Mouse (Mus musculus): ENCODE measurements around the gene Spocd1. TPM values are rescaled to one million over a fixed set of nuclear protein-coding genes. Genes with fewer than 3 reads are reported as not detected.

Gene Spocd1
- polyA plus RNA-seq, 1 experiment from 2014 or later = not detected

DNA sequence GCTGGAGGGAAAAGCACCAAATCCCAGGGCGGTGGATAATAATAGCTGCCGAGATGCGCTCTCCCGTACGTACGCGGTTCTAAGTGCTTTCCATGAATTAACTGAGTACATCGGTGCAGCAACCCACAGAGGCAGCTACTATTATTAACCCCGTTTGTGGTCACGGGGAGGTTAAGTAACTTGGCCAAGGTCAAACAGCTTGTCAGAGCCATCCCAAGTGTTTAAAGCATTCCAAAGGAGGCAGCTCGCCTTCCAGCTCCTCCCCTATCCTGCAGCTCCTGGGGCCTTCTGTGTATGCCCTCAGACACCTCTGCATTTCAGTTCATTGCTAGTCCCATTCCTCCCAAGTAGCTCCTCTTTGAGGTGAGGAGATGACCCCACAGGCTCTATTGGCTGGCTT, 36.2 kb downstream of the Spocd1 start:
- Histone ChIP-seq H3K4me1 (peaks cover 63% of the 10 kb centered on the region), H3K9me3 (no peaks in the 10 kb centered on the region), H3K4me3 (replicated peaks) (no peak overlapping the region), H3K27me3 (peaks cover 14% of the 10 kb centered on the region), H3K36me3 (replicated peaks) (no peaks in the 10 kb centered on the region), H3K27ac (0 out of 2 replicates have a peak overlapping the region, but pooled peaks have one; percentile 82), H3K9ac (no peak overlapping the region), H3K4me2 (no peak overlapping the region)
- ATAC-seq (ENCODE audit: low FRiP score) = no peak
- WGBS = 66% methylated on average over 11 of the region's 11 CpGs

DNA sequence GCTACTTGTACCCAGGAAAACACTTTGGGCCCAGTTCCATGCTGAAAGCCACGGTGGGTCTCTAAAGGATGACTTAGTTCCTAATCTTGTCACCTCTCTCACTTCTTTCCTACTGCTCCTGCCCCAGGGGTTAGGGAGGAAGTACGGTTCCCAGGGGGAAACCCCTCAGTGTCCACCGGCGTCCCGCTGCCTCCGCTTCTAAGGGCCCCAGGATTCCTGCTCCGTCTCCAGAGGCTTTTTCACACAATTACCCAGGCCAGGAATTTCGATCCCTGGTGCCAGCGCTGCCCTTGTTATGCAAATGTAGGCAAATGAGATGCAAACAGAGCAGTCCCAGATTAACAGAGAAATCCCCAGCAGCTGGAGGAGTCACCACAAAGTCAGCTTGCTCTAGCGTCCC, 37.2 kb downstream of the Spocd1 start:
- H3K27ac ChIP-seq = peak overlapping the region; percentile 82
- 4% methylated on average over 10 of the region's 10 CpGs for WGBS

DNA sequence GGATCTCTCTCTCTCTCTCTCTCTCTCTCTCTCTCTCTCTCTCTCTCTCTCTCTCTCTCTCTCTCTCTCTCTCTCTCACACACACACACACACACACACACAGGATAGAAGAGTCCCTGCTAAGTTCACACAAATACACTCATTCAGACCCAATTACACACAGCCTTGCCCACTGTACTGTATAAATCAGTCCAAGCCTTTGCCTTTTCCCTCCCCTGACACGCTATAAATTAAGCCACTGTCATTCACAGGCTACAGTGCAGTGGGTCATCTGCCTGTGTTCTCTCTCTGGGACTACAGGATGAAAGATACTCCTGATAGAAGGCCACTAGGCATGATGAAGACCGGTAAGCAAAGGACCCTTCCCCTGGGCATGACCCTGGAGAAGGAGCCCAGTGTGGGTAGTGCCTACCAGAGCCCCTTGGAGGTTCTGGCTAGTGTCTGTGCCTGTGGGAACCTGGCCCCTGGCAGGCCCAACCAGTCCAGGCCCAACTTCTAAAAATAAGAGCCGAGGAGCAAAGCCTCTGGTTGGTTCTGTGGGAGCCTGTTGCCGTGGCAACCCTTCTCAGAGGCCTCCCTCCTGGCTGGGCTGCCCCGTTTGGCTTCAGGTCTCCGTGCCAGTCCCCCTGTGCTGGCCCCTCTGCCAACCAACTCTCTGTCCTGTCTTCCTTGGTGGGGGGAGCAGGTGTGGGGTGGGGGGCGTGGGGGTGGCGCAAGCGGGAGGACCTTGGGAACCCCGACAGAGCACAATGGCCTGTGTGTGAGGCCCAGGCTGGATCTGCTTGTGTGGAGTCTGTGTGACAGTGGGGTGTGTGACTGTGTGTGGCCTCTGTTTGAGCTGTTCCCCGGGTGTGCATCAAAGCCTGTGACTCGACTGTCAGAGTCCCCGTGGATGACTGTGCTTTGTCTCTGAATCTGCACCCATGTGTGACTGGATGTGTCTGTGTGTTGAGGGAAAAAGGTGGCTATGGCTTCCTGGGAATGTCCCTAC, 38.3 kb downstream of the Spocd1 start:
- no peaks in the 10 kb centered on the region for H3K36me3 ChIP-seq (replicated peaks)
- peak overlapping the region; percentile 82 for H3K27ac ChIP-seq
- peak overlapping the region; percentile 45 for H3K4me2 ChIP-seq
- peaks cover 16% of the 10 kb centered on the region for H3K27me3 ChIP-seq
- H3K4me1 ChIP-seq = peaks cover 59% of the 10 kb centered on the region
- H3K9me3 ChIP-seq = no peaks in the 10 kb centered on the region
- H3K4me3 ChIP-seq (replicated peaks) = 0 out of 2 replicates have a peak overlapping the region, but pooled peaks have one; percentile 7
- peak; percentile 79 for ATAC-seq (ENCODE audit: low FRiP score)
- WGBS = 22% methylated on average over 13 of the region's 13 CpGs
- H3K9ac ChIP-seq = peak overlapping the region; percentile 2

More for the DNA sequence above, 37.2 kb downstream of the Spocd1 start:
- Histone ChIP-seq H3K9ac (no peak overlapping the region), H3K4me1 (peaks cover 57% of the 10 kb centered on the region), H3K4me3 (replicated peaks) (no peak overlapping the region), H3K36me3 (replicated peaks) (no peaks in the 10 kb centered on the region), H3K4me2 (peak overlapping the region; percentile 40), H3K27me3 (peaks cover 14% of the 10 kb centered on the region), H3K9me3 (no peaks in the 10 kb centered on the region)
- ATAC-seq (ENCODE audit: low FRiP score) = peak; percentile 34; the same call in 1 of the 2 replicates

DNA sequence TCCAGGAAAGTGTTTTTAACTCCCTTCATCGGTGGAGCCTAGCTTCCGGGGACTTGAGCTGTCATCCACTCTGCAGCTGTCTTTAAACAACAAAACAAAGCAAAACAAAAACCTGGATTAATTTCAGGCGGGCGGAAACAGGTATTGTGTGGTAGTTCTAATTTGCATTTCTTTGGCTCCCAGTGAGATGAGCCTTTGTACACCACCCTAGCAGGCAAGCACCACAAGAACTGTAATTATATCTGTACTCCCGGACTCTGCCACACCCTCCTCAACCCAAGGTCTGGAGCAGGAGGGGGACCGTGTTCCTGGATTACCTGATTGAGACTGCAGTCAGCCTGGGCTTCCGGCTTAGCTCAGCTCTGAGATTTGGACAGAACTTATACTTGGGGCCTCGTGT, 41.1 kb downstream of the Spocd1 start:
- H3K9me3 ChIP-seq = no peaks in the 10 kb centered on the region
- peaks cover 43% of the 10 kb centered on the region for H3K27me3 ChIP-seq
- no peak overlapping the region for H3K9ac ChIP-seq
- H3K36me3 ChIP-seq (replicated peaks) = no peaks in the 10 kb centered on the region
- 13% methylated on average over 8 of the region's 8 CpGs for WGBS
- H3K4me2 ChIP-seq = no peak overlapping the region
- no peak for ATAC-seq (ENCODE audit: low FRiP score)
- H3K4me1 ChIP-seq = peaks cover 60% of the 10 kb centered on the region
- H3K4me3 ChIP-seq (replicated peaks) = no peak overlapping the region
- peak overlapping the region; percentile 3; the same call in 1 of the 2 replicates for H3K27ac ChIP-seq

DNA sequence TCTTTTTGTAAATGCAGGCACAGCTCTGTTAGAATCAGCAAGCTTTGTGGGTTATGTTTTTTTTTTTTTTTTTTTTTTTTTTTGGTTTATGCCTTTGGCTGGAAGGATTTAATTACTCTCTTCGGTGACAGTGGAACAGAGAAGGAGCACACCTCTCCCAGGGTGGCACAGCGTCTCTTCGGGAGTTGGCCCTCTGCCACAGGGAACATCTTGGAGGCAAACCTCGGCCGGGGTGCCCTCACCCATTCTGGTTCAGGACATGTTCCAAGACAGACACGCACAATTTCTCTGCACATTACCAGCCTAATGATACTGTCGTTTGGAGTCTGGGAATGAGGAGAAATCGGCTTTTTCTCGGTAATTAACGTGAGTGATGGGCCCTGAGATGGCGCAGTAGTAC, 41.8 kb downstream of the Spocd1 start:
- Histone ChIP-seq H3K9ac (no peak overlapping the region), H3K36me3 (replicated peaks) (no peaks in the 10 kb centered on the region), H3K27me3 (peaks cover 50% of the 10 kb centered on the region), H3K9me3 (no peaks in the 10 kb centered on the region), H3K4me2 (no peak overlapping the region), H3K4me1 (peaks cover 53% of the 10 kb centered on the region), H3K4me3 (replicated peaks) (no peak overlapping the region), H3K27ac (no peak overlapping the region)
- 83% methylated on average over 11 of the region's 11 CpGs for WGBS
- no peak for ATAC-seq (ENCODE audit: low FRiP score)

DNA sequence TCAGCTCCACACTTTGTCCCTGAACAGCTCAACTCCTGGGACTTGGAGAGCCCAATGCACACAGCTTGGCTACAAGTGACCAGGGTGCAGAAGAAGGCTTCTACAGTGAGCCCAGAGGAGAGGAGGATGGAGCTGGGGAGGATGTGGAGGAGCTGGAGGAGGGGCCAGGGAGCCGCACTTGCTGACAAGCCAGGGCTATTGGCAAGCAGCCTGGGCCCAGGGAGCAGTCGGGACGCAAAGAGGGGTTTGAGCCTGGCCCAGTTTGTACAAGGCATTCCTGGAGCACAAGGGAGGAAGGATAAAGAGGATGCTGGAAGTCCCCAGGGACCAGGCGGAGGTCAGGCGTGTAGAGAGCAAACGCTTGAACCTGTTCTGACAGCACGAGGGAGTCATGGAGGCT, 42.9 kb downstream of the Spocd1 start:
- Histone ChIP-seq H3K4me3 (replicated peaks) (no peak overlapping the region), H3K4me2 (no peak overlapping the region), H3K36me3 (replicated peaks) (no peaks in the 10 kb centered on the region), H3K9me3 (no peaks in the 10 kb centered on the region), H3K9ac (no peak overlapping the region), H3K4me1 (peaks cover 42% of the 10 kb centered on the region), H3K27me3 (peaks cover 58% of the 10 kb centered on the region), H3K27ac (no peak overlapping the region)
- no peak for ATAC-seq (ENCODE audit: low FRiP score)
- WGBS = 45% methylated on average over 7 of the region's 7 CpGs

DNA sequence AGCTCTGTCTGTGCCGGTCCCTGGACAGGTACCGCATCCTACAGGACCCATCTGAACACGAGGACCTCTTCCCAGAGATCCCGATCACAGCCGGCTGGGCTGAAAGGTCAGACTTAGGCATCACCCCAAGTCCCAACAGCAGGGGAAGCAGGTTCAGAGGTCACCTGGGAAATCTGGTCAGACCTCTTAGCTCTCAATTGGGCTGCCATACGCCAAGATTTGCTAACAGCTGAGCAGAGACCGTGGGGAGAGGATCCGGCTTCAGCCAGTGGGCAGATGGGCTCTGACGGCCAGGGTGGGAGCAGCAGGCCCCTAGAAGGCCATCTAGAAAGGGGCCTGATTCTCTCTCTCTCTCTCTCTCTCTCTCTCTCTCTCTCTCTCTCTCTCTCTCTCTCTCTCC, 45.2 kb downstream of the Spocd1 start:
- peaks cover 71% of the 10 kb centered on the region for H3K27me3 ChIP-seq
- 66% methylated on average over 9 of the region's 9 CpGs for WGBS
- H3K9ac ChIP-seq = no peak overlapping the region
- no peak overlapping the region for H3K4me3 ChIP-seq (replicated peaks)
- ATAC-seq (ENCODE audit: low FRiP score) = no peak
- no peaks in the 10 kb centered on the region for H3K9me3 ChIP-seq
- no peak overlapping the region for H3K27ac ChIP-seq
- H3K36me3 ChIP-seq (replicated peaks) = no peaks in the 10 kb centered on the region
- H3K4me1 ChIP-seq = peaks cover 39% of the 10 kb centered on the region
- H3K4me2 ChIP-seq = no peak overlapping the region

DNA sequence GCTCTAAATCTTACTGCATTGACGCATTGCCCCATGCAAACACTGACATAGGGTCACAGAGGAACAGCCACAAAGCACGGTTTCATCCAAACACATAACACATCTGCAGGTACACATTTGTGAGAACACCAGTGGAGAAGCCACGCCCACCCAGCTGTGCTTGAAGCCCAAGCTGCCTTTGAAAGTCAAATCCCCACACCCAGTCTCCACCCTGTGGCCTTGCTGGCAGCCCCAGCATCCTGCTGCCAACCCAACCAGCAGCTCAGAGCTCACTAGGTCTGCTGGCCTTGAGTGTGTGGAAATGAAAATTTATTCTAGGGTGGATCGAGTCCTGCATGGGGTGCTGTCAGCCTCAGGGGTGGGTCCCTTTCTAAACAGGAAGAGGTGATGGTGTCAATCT, 48.2 kb downstream of the Spocd1 start:
- Histone ChIP-seq H3K4me1 (peaks cover 35% of the 10 kb centered on the region), H3K9ac (no peak overlapping the region), H3K9me3 (no peaks in the 10 kb centered on the region), H3K4me2 (no peak overlapping the region), H3K27me3 (peaks cover 88% of the 10 kb centered on the region), H3K4me3 (replicated peaks) (no peak overlapping the region), H3K36me3 (replicated peaks) (no peaks in the 10 kb centered on the region), H3K27ac (no peak overlapping the region)
- WGBS = 78% methylated on average over 4 of the region's 4 CpGs
- no peak for ATAC-seq (ENCODE audit: low FRiP score)

DNA sequence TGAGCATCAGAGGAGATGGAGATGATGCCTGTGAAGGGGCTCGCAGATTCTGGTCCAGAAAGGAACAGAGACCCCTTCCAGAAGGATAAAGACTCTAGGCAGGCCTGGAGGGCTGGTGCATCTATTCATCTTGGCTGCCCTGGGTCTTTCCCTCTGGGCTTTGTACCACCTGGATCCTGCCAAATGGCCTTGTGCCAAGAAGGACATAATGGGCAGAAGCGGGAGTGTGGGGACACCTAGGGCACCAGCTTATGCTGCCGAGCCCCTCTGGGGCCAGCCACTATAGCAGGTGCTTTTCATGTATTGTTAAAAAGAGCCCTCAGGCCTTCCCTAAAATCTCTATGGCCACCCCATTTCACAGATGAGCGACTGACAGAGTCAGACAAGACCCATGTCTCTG, 49.2 kb downstream of the Spocd1 start:
- H3K4me1 ChIP-seq = peaks cover 36% of the 10 kb centered on the region
- H3K9ac ChIP-seq = no peak overlapping the region
- no peaks in the 10 kb centered on the region for H3K9me3 ChIP-seq
- peaks cover 88% of the 10 kb centered on the region for H3K27me3 ChIP-seq
- 56% methylated on average over 4 of the region's 4 CpGs for WGBS
- no peak overlapping the region for H3K4me2 ChIP-seq
- no peak overlapping the region for H3K4me3 ChIP-seq (replicated peaks)
- H3K36me3 ChIP-seq (replicated peaks) = no peaks in the 10 kb centered on the region
- ATAC-seq (ENCODE audit: low FRiP score) = no peak
- no peak overlapping the region for H3K27ac ChIP-seq

DNA sequence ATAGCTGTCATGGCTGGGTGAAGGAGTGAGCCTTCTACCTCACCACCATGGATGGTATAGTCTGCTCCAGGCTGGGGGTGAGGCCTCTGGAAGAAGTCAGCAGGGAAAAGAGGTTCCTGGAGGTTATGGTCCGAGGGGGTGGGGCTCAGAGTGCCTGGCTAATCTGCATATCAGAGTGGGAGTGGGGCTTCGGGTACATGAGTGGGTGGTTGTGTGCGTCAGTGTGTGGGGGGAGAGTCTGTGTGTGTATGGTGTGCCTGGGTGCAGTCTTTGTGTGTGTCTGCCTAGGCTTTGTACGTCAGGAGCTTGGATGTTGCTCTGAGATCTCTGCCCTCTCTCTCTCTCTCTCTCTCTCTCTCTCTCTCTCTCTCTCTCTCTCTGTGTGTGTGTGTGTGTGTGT, 49.9 kb downstream of the Spocd1 start:
- Histone ChIP-seq H3K9me3 (no peaks in the 10 kb centered on the region), H3K36me3 (replicated peaks) (no peaks in the 10 kb centered on the region), H3K27me3 (peaks cover 88% of the 10 kb centered on the region), H3K4me2 (no peak overlapping the region), H3K4me3 (replicated peaks) (no peak overlapping the region), H3K9ac (no peak overlapping the region), H3K4me1 (peaks cover 43% of the 10 kb centered on the region), H3K27ac (no peak overlapping the region)
- 66% methylated on average over 4 of the region's 4 CpGs for WGBS
- ATAC-seq (ENCODE audit: low FRiP score) = no peak

DNA sequence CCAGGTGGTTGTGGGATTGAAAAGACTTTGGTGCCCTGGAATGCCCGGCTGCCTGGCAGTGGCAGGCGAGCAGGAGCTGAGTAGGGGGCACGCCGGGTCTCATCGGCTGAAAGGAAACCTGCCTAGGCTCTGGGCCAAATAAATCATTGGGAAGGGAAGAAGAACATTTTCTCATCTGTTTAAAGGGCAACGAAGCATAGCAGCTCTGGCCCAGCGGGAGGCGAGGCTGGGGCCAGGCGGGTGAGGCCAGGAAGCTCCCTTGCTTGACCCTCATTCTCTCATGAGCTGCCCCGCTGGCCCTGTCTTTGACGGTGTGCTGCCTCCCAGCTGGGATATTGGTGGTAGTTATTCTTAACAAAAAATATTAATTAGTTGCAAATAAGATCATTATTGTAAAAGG, 52.6 kb downstream of the Spocd1 start:
- H3K4me1 ChIP-seq = peaks cover 65% of the 10 kb centered on the region
- WGBS = 36% methylated on average over 11 of the region's 11 CpGs
- H3K36me3 ChIP-seq (replicated peaks) = no peaks in the 10 kb centered on the region
- ATAC-seq (ENCODE audit: low FRiP score) = no peak
- H3K27ac ChIP-seq = no peak overlapping the region
- H3K9me3 ChIP-seq = no peaks in the 10 kb centered on the region
- H3K4me3 ChIP-seq (replicated peaks) = no peak overlapping the region
- peaks cover 78% of the 10 kb centered on the region for H3K27me3 ChIP-seq
- H3K9ac ChIP-seq = no peak overlapping the region
- H3K4me2 ChIP-seq = no peak overlapping the region

DNA sequence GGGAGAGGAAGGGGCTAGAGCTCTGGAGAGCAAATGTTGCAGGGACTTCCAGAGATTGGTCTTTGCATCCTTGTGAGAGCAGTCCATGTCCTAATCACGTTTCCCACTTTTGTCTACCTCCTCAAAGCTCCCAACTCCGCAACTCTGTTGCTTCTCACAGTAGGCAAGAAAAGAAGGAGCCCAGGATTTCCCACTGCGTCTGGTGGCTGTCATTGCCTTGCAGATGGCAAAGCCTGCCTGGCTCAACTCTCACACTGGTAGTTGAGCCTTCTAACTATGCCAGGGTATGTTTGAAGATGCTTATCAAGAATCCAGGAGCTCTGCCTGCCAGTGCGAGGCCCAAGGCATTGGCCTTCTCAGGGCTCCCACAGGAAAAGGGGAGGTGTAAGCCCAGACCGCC, 54.0 kb downstream of the Spocd1 start:
- 17% methylated on average over 5 of the region's 5 CpGs for WGBS
- no peak for ATAC-seq (ENCODE audit: low FRiP score)
- Histone ChIP-seq H3K27ac (peak overlapping the region; percentile 38; the same call in 1 of the 2 replicates), H3K27me3 (peaks cover 82% of the 10 kb centered on the region), H3K9me3 (no peaks in the 10 kb centered on the region), H3K9ac (no peak overlapping the region), H3K4me2 (no peak overlapping the region), H3K4me1 (peaks cover 75% of the 10 kb centered on the region), H3K4me3 (replicated peaks) (no peak overlapping the region), H3K36me3 (replicated peaks) (no peaks in the 10 kb centered on the region)

Data from forebrain, embryonic 12.5 days (tissue).